Mouse (Mus musculus) gastrocnemius, postnatal 4 days (tissue): ENCODE measurements around the gene Trmo. TPM values are rescaled to one million over a fixed set of nuclear protein-coding genes. Genes with fewer than 3 reads are reported as not detected.

Source experiments
- DNase-seq, 2 experiments: peaks; one replicate each; pipeline ENCODE4 v3.0.0; 2021 to 2022; ENCODE audit warnings: low spot score in 2 of 2, mixed read lengths in 2 of 2
- total RNA-seq, 2 experiments: library from RNA; stranded (reverse); gene quantifications; 2 replicates each; pipeline ENCODE4 v1.2.3; 2021

Gene Trmo
- total RNA-seq, 2 experiments from 2014 or later: 3.9 to 4.1 TPM

DNA sequence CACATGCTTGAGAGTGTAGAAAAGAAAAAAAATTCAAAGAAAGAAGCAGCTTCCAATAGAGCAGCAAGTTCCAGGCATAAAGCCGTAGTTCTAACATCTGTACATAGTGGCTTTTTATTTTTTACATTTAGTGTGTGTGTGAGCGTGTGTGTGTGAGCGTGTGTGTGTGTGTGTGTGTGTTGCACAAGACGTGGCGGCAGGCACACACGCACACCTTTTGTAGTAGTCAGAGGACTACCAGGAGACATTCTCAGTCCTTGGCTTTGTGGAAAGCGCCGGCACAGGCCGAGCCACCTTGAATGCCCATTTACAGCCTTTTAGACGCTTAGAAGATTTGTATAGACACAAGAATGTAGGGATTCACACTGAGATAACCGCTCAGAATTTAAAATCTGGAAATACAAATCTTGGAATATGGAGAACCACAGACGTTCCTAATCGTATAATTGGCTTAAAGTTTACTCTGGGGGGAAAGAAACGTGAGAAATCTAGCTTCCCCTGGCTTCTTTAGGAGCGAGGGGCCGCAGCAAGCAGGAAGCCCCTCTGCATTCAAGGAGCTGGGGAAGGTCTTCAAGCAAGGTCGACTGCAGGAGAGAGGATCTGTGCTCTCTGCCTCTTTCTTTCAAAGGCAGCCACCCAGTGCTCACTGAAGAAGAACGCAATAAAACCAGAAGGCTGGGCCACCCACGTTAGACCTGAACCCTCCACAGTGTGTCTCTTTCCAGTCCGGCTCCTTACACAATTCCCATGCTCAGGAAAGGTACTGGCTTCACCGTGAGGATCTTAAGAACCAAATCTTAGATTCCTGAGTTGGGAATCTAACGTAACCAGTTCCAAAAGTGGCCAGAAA, 47.2 kb downstream of the Trmo start:
- DNase-seq: no peak

DNA sequence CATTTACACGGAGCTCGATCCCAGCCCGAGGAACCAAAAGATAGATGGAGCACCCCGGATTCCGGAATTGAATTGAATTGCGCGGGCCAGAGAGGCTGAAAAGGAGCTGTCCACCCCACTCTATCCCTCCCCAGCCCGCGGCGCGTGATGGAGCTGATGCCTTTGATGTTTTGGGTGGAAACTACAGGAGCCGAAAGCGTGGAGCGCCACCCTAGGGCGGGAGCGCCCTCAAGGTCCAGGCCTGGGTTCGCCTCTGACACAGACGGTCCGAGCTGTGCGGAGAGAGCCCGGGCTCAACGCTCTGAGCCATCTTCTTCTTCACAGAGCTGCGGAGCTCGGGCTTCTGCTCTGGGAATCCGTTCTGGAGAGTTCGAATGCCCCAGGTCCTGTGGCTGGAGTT, 49.7 kb downstream of the Trmo start:
- no peak for DNase-seq

DNA sequence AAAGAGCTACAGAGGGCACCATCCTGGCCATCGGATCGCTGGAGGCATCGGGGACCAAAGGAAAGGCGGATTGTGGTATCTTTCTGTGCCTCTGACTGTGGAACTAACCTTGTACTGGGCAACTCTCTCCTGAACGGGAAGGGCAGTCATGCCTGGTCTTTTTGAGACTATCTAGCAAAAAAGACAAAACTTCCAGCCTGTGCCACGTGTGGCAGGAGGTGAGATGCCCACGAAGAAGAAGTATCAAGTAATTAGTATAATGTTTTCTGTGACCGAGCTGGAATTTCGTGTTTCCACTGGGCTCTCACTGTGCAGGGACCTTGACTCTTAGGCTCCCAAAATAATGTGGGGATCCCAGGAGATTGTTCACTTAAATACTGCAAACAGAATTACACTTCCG, 50.2 kb downstream of the Trmo start:
- no peak for DNase-seq

DNA sequence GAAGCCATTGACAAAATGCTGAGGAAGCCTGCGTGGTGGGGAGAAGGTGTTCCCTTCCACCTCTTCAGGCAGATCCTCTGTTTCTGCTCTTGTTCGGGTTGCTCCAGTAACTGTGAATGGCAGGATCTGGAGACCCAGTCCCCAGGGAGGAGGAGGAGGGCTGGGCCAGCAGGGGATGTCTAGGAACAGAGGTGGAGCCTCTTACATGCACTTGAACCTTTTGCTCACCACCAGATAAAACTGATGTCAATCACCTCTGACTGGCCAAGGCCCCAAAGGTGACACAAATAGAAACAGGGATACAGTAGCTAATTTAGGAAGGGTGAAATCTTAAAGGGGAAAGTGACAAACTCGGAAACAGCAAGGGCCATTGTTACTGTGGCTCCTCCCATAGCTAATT, 51.2 kb downstream of the Trmo start:
- no peak for DNase-seq

DNA sequence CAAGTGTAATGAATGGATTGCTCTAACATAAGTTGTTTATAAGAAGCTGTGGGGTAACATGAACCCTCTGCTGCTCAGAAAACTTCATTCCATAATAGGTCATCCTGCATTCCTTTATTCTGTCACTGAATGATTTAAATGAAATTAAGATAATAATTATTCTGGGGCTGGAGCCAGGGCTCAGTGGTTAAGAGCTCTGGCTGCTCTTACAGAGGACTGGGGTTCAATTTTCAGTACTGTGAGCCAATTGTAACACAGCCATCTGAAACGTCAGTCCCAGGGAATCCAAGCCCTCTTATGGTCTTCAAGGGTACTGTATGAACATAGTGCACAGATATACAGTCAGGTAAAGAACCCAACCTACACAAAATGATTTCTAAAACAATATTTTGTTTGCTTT, 53.4 kb downstream of the Trmo start:
- no peak for DNase-seq

DNA sequence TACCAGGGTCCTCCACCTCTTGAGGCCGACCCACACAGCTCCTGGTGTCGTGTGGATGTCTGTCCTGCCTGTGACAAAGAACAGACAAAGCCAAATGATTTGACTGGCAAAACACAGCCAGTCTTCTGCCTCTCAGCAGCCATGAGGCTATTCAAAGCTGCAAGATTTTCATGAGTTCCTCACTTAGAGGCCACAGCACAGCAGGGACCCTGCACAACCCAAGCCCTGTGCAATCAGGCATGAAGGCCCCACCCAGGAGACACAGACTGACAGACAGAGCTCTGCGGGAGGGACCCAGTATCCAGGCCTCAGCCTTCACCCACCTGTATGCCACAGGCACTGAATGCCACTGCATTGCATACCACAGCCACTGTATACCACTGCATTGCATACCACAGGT, 60.3 kb downstream of the Trmo start:
- no peak for DNase-seq

Other genes with a start within 250 kb of the Trmo start
- gene Xpa, start 193.1 kb downstream of the Trmo start, total RNA-seq: 10 to 100 TPM; 11.1 to 11.6 TPM
- not detected for gene Foxe1, start 45.8 kb downstream of the Trmo start, total RNA-seq
- under 1 TPM in 1 of 2 experiments, not detected in 1; 0.54 TPM for gene Hemgn, start 24.1 kb upstream of the Trmo start, total RNA-seq
- 100 to 1,000 TPM; 121 to 131 TPM for gene Anp32b, start 61.5 kb upstream of the Trmo start, total RNA-seq
- gene Nans, start 99.8 kb upstream of the Trmo start, total RNA-seq: 10 to 100 TPM; 54.0 to 60.9 TPM
- 1 to 10 TPM; 1.5 to 3.1 TPM for gene Trim14, start 146.7 kb upstream of the Trmo start, total RNA-seq
- under 1 TPM; 0.80 to 0.81 TPM for gene Coro2a, start 212.8 kb upstream of the Trmo start, total RNA-seq